Mouse (Mus musculus): ENCODE results near the gene Agpat4. TPM values are rescaled to one million over a fixed set of nuclear protein-coding genes. Genes with fewer than 3 reads are reported as not detected.

Gene Agpat4
- polyA plus RNA-seq, 1 experiment, result 7.4 TPM

DNA sequence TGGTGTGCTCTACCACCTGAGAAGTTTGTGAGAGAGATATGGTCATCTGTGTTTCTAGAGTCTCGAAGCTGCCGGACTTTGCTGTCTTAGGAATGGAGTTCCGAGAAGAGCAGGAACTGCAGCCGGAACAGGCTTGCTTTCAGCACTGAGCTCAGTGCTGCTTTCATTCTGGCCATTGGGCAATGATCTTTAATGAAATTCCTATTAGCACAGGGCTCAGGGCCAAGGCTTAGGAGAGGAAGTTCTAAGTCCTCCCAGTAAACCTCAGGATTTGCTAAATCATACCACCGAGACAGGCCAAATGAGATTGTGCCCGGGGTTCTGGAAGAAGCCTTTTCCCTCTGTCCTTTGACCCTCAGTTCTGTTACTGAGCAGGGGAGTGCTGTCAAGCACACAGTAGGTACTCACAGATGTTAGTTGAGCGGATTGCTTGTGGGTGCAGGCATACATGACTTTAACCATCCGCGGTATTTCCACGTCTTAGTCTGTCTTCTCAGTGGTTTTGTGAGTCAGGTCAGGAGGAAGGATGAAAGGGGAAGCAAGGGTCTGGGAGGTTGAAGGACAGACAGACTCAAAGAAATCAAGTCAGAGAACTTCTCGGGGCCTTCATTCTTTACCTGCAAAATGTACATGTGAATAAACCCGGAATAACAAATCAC lies 16.6 kb downstream of the Agpat4 start:
- peak; percentile 33 for DNase-seq
- Histone ChIP-seq H3K4me3 (ENCODE audit: insufficient read depth, low read depth, low read length) (no peak overlapping the region), H3K27ac (ENCODE audit: insufficient read depth, low read depth, low read length) (no peak overlapping the region), H3K4me1 (ENCODE audit: control insufficient read depth, insufficient read depth, low read length) (no peaks in the 10 kb centered on the region), H3K27me3 (replicated peaks; ENCODE audit: control insufficient read depth, insufficient read depth, low read length) (no peaks in the 10 kb centered on the region), H3K36me3 (ENCODE audit: control insufficient read depth, insufficient read depth, low read length) (no peaks in the 10 kb centered on the region)
- no peak for TF ChIP-seq CTCF (conservative IDR thresholded peaks at IDR 0.05; ENCODE audit: insufficient read depth, insufficient read length, low read depth, low read length)
- TF ChIP-seq POLR2A (IDR thresholded peaks at IDR 0.05; ENCODE audit: low read depth, low read length), result no peak
- 77% methylated on average over 12 of the region's 12 CpGs for WGBS

DNA sequence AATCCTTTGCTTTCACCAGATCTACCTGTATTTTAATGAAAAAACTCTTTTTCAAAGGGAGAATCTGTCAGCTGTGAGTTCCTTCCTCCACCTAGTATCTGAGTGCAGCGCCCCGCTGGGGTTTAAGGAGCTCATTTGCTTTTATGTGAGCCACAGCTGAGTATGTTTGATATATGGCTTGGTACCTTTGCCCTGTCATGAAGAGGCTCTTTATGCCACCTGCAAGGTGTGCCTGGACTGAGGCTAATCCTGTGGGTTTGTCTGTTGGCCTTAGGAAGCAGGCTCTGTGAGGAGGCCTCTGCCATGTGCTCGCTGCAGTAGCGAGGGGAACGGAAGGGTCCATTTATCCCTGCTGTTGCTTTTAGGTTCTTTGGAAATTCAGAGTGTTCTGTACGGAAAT lies 19.9 kb downstream of the Agpat4 start:
- Histone ChIP-seq H3K27me3 (replicated peaks; ENCODE audit: control insufficient read depth, insufficient read depth, low read length) (no peaks in the 10 kb centered on the region), H3K4me3 (ENCODE audit: insufficient read depth, low read depth, low read length) (no peak overlapping the region), H3K4me1 (ENCODE audit: control insufficient read depth, insufficient read depth, low read length) (no peaks in the 10 kb centered on the region), H3K27ac (ENCODE audit: insufficient read depth, low read depth, low read length) (no peak overlapping the region), H3K36me3 (ENCODE audit: control insufficient read depth, insufficient read depth, low read length) (no peaks in the 10 kb centered on the region)
- DNase-seq, result no peak
- 98% methylated on average over 6 of the region's 6 CpGs for WGBS
- TF ChIP-seq POLR2A (IDR thresholded peaks at IDR 0.05; ENCODE audit: low read depth, low read length) (no peak), CTCF (conservative IDR thresholded peaks at IDR 0.05; ENCODE audit: insufficient read depth, insufficient read length, low read depth, low read length) (no peak)

DNA sequence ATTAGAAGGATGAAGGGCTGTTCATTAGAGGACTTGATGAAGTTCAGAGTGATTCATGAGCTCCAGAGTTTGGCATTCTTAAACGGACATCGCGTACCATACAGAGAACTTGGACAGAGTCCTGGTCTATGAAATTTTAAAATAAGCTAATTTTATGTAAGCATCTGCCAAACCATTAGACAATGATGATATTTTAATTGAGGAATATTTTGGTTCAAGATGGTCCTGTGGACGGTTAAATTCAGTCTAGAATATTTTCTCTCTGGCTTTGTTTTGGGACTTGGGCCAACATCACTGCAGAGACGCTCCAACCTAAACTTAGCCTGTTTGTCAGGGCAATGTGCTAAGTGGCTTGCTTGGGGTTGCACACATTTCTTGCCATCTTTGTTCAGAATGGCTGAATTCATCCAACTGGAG lies 25.5 kb downstream of the Agpat4 start:
- DNase-seq, result no peak
- 77% methylated on average over 5 of the region's 5 CpGs for WGBS
- H3K36me3 ChIP-seq (ENCODE audit: control insufficient read depth, insufficient read depth, low read length), result no peaks in the 10 kb centered on the region
- H3K4me1 ChIP-seq (ENCODE audit: control insufficient read depth, insufficient read depth, low read length), result no peaks in the 10 kb centered on the region
- TF ChIP-seq POLR2A (IDR thresholded peaks at IDR 0.05; ENCODE audit: low read depth, low read length), result no peak
- TF ChIP-seq CTCF (conservative IDR thresholded peaks at IDR 0.05; ENCODE audit: insufficient read depth, insufficient read length, low read depth, low read length), result no peak
- no peak overlapping the region for H3K27ac ChIP-seq (ENCODE audit: insufficient read depth, low read depth, low read length)
- H3K27me3 ChIP-seq (replicated peaks; ENCODE audit: control insufficient read depth, insufficient read depth, low read length), result no peaks in the 10 kb centered on the region
- no peak overlapping the region for H3K4me3 ChIP-seq (ENCODE audit: insufficient read depth, low read depth, low read length)

DNA sequence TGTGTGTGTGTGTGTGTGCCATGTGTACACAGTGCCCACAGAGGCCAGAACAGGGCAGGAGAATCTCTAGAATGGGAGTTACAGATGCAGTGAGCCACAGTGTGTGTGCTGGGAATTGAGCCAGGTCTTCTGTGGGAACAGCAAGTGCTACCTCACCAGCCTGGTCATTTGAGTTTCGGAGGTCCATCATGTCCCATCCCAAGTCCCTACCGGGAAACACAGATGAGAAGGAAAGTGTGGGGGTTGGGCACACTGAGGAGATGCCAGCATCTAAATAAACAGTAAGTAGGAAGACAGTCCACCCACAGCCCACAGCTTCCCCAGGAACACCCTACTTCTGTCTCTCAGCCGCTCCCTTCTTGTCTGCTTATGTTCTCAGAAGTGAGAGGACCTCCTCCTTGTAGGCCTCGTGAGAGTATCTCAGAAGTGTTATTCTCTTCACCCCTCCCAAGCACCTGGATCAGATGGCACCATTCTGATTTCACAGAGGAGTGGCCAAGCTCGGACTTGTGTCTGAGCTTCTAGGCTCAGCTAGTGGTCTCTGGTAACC lies 27.7 kb downstream of the Agpat4 start:
- H3K27ac ChIP-seq (ENCODE audit: insufficient read depth, low read depth, low read length), result no peak overlapping the region
- 83% methylated on average over 5 of the region's 5 CpGs for WGBS
- no peaks in the 10 kb centered on the region for H3K36me3 ChIP-seq (ENCODE audit: control insufficient read depth, insufficient read depth, low read length)
- H3K4me1 ChIP-seq (ENCODE audit: control insufficient read depth, insufficient read depth, low read length), result no peaks in the 10 kb centered on the region
- TF ChIP-seq POLR2A (IDR thresholded peaks at IDR 0.05; ENCODE audit: low read depth, low read length) (no peak), CTCF (conservative IDR thresholded peaks at IDR 0.05; ENCODE audit: insufficient read depth, insufficient read length, low read depth, low read length) (no peak)
- no peaks in the 10 kb centered on the region for H3K27me3 ChIP-seq (replicated peaks; ENCODE audit: control insufficient read depth, insufficient read depth, low read length)
- H3K4me3 ChIP-seq (ENCODE audit: insufficient read depth, low read depth, low read length), result no peak overlapping the region
- no peak for DNase-seq

DNA sequence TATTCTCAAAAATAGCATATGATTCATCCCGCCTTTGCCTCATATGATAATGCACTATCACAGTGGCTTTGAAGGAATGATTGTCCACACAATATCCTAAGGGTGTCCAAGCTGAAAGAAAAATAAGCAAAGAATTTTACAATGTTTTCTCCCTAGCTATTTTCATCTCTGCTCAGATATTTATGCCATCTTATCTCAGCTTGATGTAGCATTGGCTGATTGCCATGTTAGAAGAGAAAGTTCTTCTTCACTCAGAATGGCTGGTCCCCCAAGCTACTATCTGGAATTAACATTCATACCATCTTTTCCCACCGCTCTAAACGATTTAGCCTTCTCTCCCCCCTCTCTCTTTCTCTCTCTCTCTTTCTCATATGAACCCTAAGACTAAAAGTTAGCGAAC lies 29.3 kb downstream of the Agpat4 start:
- Histone ChIP-seq H3K36me3 (ENCODE audit: control insufficient read depth, insufficient read depth, low read length) (no peaks in the 10 kb centered on the region), H3K27ac (ENCODE audit: insufficient read depth, low read depth, low read length) (no peak overlapping the region), H3K27me3 (replicated peaks; ENCODE audit: control insufficient read depth, insufficient read depth, low read length) (no peaks in the 10 kb centered on the region), H3K4me1 (ENCODE audit: control insufficient read depth, insufficient read depth, low read length) (no peaks in the 10 kb centered on the region), H3K4me3 (ENCODE audit: insufficient read depth, low read depth, low read length) (no peak overlapping the region)
- no peak for DNase-seq
- TF ChIP-seq POLR2A (IDR thresholded peaks at IDR 0.05; ENCODE audit: low read depth, low read length), result no peak
- 84% methylated on average over 4 of the region's 4 CpGs for WGBS

DNA sequence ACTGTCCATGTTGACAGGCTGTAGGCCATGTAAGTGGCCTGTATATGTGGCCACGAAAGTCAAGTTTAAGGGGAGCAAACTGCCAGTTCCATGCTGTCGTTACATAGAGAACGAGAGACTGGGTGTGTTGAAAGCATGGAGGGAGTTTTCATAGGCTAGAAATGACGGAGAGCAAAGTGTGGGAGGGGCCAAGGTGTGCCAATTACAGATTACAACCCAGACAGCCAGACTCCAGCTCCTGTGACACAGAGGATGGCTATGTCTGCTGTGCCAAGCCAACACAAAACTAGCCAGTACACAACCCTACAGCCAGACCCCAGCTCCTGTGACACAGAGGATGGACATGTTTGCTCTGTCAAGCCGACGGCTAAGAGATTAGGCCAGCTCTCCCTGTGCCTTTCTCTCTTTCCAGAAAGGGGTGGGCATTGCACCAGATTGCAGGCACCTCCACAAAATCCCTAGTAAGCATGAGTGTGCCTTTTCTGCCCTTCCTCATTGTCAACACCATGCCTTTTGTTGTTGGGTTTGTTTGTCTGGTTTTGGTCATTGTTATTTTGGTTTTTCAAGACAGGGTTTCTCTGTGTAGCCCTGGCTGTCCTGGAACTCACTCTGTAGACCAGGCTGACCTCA lies 30.8 kb downstream of the Agpat4 start:
- 86% methylated on average over 6 of the region's 6 CpGs for WGBS
- no peak for DNase-seq
- no peak overlapping the region for H3K4me3 ChIP-seq (ENCODE audit: insufficient read depth, low read depth, low read length)
- no peaks in the 10 kb centered on the region for H3K4me1 ChIP-seq (ENCODE audit: control insufficient read depth, insufficient read depth, low read length)
- no peaks in the 10 kb centered on the region for H3K36me3 ChIP-seq (ENCODE audit: control insufficient read depth, insufficient read depth, low read length)
- H3K27ac ChIP-seq (ENCODE audit: insufficient read depth, low read depth, low read length), result no peak overlapping the region
- H3K27me3 ChIP-seq (replicated peaks; ENCODE audit: control insufficient read depth, insufficient read depth, low read length), result no peaks in the 10 kb centered on the region
- no peak for TF ChIP-seq CTCF (conservative IDR thresholded peaks at IDR 0.05; ENCODE audit: insufficient read depth, insufficient read length, low read depth, low read length)
- TF ChIP-seq POLR2A (IDR thresholded peaks at IDR 0.05; ENCODE audit: low read depth, low read length), result no peak

DNA sequence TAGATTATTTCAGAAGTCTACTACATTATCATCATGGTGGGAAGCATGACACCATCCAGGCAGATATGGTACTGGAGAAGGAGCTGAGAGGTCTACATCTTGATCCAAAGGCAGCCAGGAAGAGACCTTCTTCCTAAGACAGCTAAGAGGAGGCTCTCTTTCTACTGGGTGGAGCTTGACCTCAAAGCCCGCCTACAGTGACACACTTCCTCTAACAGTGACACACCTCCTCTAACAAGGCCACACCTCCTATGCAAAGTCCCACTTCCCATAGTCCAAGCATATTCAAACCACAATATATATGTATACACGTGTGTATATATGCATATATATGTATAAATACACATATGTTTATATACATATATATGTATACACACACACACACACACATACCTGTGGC lies 32.5 kb downstream of the Agpat4 start:
- Histone ChIP-seq H3K36me3 (ENCODE audit: control insufficient read depth, insufficient read depth, low read length) (no peaks in the 10 kb centered on the region), H3K4me1 (ENCODE audit: control insufficient read depth, insufficient read depth, low read length) (no peaks in the 10 kb centered on the region), H3K27ac (ENCODE audit: insufficient read depth, low read depth, low read length) (no peak overlapping the region), H3K27me3 (replicated peaks; ENCODE audit: control insufficient read depth, insufficient read depth, low read length) (no peaks in the 10 kb centered on the region), H3K4me3 (ENCODE audit: insufficient read depth, low read depth, low read length) (no peak overlapping the region)
- TF ChIP-seq CTCF (conservative IDR thresholded peaks at IDR 0.05; ENCODE audit: insufficient read depth, insufficient read length, low read depth, low read length) (no peak), POLR2A (IDR thresholded peaks at IDR 0.05; ENCODE audit: low read depth, low read length) (no peak)
- no peak for DNase-seq
- 93% methylated on average over 2 of the region's 2 CpGs for WGBS

Measured in kidney, adult 2 months (tissue).